Mouse (Mus musculus): ENCODE results near the gene Csf1.

Gene Csf1

DNA sequence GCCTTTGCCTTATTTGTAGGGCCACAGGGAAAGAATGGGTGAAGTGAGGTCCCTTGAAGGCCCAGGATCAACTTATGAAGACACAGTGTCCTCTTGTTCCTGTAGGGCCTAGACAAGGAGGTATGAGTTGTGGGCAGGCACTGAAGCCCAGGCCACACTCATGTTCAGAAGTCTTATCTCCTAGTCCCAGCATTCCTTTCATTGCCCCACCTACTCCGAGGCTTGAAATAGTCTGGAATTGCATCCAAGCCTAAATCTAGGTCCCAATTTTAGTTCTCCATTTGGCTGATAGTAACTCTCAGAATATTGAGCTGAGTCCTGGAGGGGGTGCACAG is 55.9 kb downstream of the Csf1 start:
- no peak for DNase-seq (ENCODE audit: low read depth, low spot score)

DNA sequence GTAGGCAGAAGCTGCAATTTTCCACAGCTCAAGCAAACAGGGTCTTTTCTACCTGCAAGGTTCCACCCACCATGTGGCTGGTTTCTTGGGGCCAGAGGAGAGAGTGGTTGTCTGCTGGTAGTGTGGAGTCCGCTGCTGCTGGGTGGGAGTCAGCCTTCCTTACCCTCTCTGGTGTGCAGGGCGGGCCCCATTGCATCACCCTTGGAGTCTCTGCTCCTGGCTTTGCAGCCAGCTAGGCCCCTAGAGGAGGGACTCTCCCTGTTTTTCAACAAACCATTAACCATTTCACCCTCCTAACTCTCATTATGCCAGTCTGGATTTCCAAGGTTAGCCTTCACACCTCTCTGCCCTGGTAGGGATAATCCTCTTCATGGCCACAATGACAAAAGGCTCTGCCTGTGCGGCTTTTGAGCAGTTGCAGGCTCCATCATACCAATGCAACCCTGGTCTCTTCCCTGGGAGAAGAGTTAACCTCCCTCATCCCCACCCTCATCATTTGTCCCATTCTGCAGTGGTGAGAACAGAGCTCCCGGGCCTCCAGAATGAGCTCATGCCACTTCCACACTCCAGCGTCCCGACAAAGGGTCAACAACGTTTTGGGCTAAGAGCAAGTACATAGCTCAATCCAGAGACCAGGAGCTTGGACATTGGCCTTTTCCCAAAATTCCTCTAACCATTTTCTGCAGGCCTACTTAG is 56.4 kb downstream of the Csf1 start:
- DNase-seq (ENCODE audit: low read depth, low spot score), result no peak

DNA sequence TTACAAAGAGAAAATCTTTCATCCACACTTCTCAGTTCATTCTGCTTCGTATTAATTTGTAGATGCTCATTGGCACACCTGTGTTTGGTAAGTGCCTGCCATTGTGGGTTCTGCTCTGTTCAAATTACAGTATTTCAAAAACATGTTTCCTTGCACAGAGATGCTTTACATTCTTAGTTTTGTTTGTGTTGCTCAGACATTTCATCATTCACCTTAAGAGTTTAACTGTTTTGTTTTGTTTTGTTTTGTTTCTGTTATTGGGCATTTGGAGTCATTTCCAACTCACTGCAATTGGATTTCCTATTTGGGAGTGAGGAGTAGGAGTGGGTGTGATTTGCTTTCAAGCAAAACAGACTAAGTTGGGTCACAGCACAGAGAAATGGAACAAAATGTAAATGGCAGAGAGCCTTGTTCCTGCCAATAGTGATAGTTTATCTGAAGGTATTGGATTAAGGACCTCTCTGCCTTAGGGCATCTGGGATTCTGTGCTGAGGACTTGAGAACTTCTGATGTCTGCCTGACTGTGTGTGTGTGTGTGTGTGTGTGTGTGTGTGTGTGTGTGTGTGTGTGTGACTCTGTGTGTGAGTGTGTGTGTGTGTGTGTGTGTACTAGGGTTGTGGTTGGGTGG is 58.4 kb downstream of the Csf1 start:
- no peak for DNase-seq (ENCODE audit: low read depth, low spot score)

DNA sequence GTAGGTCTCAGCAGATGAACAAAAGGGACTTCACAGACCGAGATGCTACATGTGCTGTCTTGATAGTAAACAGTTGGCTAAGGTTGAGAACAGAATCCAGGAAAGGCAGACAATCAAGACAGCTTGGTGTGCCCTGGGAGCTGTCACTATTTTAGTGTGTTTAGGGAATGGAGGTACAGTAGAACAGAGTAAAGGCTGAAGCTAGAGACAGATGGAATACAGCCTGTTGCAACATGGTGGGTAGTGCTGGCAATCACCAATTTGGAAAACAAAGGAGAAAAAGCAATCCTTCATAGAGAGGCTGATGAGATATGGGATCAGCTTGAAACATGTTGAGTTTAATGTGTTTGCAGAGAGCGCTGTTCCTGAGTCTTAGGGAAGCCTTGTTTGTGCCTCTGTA is 59.6 kb downstream of the Csf1 start:
- no peak for DNase-seq (ENCODE audit: low read depth, low spot score)

DNA sequence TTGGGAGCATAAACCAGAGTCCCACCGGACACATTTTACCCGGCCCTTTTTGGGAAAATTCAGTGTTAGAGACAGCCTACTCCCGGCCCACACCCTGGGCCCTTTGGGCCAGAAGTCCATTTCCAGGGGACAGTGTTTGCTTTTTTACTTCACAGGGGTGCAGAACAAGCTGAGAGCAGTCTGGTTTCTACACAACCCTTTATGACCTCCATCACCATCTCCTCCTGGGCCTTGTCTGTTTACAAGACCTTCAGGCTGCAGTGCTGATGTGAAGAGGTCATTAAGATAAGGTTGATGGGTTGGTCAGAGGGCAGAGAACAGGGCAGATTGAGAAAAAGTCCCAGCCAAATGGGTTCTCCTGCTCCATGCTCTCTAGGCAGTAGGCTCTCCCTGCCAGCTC is 63.4 kb downstream of the Csf1 start:
- DNase-seq (ENCODE audit: low read depth, low spot score), result no peak

DNA sequence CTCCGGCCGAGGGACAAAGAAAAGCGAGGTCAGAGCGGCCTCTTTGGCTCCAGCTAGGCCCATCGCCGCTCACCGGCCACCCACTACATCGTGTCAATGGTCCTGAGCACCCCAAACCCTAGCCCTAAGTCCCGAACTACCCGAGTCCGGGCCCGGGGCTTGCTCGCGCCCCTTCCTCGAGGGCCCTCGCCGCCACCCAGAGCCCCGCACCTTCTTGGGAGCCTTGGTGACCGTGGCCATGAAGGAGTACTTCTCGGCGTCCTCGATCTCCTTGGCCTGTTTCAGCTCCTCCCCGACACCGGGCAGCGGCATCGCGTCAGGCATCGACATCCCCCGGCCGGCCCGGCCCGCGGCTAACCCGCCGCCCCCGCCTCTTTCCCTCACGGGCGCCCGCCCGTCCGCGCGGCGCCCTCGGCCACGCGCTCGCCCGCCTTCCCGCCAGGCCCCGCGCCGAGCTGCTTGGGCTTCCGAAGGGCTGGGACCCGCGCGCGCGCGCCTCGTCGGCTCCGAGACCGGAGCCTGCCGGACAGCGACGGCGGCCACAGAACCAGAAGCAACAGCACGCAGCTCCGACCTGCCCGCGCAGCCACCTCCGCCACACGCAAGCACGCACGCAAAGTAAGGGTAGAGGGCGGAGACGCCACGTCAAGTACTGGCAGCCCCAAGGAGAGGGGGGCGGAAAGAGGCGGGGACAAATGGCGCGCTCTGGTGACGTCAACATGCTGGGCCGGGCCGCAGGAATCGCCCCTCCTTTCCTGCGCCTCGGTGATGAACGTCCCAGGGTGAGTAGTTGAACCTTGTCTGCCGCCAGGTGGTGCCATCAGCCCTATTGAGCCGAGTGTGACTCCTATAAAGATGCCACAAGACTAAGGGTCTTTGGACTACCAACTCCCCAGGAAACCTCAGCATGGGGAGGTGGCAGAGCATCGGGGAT is 64.1 kb downstream of the Csf1 start, which contains the start of gene Ahcyl1:
TSS of gene Ahcyl1 (minus strand) at position 613 of the 934 bp plus-strand sequence.
- peak; percentile 99 for DNase-seq (ENCODE audit: low read depth, low spot score)

DNA sequence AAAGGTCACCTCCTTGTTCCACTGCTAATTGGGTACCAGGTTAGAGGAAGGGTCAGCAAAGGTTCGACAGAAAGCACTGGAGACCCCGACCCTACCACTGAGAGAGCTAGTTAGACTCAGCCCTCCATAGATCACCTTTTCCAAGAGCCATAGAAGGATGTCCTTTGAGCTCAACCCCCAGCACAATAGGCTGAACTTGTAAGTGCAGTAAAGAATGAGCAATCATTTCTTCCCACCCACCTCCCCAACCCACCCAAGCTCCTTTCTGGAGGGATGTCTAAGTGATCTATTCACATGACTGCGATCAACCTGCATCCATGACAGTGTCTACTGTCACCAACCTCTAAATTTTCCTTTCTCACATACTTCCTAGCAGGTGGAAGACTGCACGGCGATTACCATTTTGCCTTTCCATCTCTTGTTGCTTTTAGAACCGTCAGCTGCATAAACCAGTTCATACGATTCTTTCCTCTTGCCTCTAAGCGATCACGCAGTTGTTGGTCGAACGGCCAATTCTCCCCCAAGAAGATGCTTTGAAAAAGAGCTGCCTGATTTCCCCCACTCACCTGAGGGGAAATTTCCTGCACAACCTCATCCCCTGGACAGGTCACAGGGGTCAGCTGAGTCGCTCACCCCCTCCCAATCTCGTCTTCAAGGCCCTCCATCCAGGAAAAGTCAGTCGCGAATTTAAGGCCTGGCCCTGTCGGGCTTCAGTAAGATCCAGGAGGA is 64.9 kb downstream of the Csf1 start:
- peak; percentile 7 for DNase-seq (ENCODE audit: low read depth, low spot score)

DNA sequence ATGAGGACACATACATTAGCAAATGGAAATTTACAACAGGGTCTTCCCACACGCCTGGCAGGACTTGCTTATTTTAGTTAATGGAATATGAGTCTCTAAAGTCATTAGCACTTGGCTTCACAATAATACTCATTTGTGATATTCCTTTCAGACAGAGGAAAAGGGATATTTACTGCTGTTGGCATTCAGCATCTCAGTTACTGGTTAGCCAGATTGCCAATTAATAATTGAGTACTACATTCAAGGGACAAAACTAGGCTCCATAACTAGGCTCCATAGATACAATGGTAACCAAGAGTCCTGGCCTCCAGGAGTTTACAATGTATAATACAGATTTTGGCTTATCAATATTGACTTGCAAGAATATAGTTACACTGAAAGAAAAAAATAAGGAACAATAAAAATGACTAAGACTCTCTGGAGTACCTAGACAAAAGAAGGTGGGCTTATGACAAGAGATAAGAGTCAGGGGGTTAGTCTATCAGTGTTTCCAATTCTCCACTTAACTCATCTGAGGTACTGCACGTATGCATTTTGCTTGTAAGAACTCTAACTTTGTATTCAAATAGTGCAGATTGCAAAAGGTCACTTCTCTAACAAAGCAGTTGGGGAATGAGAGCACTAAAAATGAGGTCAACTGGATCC is 65.9 kb downstream of the Csf1 start:
- DNase-seq (ENCODE audit: low read depth, low spot score), result no peak
